Mouse (Mus musculus): ENCODE results near the gene Epha4.

GRCm38 (mm10) chr1:77545035-77545434 lies 30.1 kb upstream of the Epha4 start:
- no peak for TF ChIP-seq CTCF (IDR thresholded peaks at IDR 0.05; ENCODE audit: control insufficient read depth, insufficient read depth, insufficient replicate concordance, low read depth, low read length)
- no peak for TF ChIP-seq POLR2A (IDR thresholded peaks at IDR 0.05; ENCODE audit: control insufficient read depth, low read depth, low read length)
